Mouse (Mus musculus) large intestine, adult 2 months (tissue): Measurements from ENCODE around the gene Atpaf1. TPM values are rescaled to one million over a fixed set of nuclear protein-coding genes. Genes with fewer than 3 reads are reported as not detected.

Experiments used
- DNase-seq: peaks from one replicate; pipeline ENCODE4 v3.0.0-alpha.2; 2012; ENCODE audit warnings: low read depth, low spot score
- WGBS: fragments of 180-500 bp; shearing (Covaris S2); methylation state at CpG from one replicate; pipeline ENCODE4 v1.1.7; 2018; 5-methylcytosine and 5-hydroxymethylcytosine counted together
- polyA plus RNA-seq: library from polyadenylated mRNA; depleted of rRNA; stranded (reverse); fragments of >200 nt; gene quantifications from 2 replicates; pipeline ENCODE4 v1.2.3, GENCODE M21; 2012; rRNA removed

Gene Atpaf1
- polyA plus RNA-seq, 1 experiment = 15.0 TPM

DNA sequence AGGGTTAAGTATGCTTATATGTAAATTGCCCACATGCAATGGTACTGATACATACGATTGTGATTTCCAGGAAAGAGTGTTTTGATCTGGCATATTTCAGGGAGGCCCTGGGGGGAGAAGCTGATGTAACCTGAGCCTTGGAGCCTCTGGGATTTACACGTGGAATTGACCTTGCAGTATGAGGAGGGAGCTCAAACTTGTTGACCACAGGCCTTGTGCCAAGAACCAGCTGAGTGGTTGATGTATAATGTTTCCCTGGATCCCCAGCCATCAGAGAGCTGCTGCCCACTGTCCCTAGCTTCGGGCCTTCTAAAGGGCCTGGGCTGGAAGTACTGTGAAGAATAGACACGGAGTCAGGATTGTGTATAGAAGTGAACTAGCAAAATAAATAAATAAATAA is 55.3 kb downstream of the Atpaf1 start:
- DNase-seq = no peak
- 48% methylated on average over 4 of the region's 4 CpGs for WGBS

DNA sequence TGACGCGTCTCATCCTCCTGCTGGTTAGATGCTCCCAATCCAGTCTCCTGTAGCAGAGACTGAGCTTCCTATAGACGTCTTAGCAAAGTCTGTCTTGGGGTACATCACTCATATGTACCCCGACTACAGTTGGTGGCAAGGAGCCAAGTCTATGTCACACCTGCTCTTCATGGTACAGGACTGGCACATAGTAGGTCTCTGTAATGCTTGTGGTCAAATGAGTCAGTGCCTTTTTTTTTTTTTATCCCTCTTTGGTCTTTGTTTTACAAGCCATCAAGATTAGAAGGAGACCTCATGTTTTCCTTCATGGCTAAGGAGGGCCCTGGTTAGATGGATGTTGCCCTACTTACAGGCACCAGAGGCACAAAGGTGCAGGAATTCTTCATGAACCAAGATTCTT is 56.2 kb downstream of the Atpaf1 start:
- 85% methylated on average over 4 of the region's 4 CpGs for WGBS

DNA sequence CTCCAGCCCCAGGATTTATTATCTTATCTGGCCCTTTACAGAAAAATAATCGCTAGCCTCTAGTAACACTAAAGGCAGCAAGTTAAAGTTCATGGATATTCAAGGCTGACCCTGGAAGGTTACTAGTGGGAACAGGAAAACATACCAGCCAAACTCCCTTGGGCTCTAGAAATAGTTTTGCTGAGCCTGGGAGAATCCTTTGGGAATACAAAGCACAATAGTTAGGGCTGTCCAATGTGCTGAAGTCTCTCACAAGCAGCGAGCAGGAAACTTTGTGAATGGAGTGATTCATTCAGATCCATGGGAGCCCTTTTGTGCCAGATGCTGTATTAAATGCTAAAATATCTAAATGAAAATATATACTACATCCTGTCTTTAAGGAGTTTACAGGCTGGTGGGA is 62.0 kb downstream of the Atpaf1 start:
- WGBS = 73% methylated on average over 2 of the region's 2 CpGs

More for the DNA sequence above, 56.2 kb downstream of the Atpaf1 start:
- no peak for DNase-seq

DNA sequence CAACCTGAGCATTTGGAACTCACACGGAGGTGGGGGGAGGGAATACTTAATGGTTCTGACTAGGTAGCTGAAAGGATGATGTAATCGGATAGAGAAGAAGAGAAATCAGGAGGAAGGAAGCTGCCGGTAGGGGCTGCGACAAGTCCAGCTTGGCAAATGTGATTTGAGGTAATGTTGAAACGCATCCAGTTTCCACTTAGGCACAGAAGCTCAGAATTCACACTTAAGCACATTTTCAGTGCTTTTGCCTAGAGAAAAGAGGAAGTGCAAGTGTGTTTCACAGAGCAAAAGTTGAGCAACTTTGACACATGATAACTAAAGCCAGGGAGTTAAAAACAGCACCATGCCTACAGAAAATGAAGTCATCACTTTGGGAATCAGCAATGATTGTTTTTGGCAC is 62.8 kb downstream of the Atpaf1 start:
- 52% methylated on average over 5 of the region's 5 CpGs for WGBS
- DNase-seq = no peak

More for the DNA sequence above, 62.0 kb downstream of the Atpaf1 start:
- DNase-seq = no peak

DNA sequence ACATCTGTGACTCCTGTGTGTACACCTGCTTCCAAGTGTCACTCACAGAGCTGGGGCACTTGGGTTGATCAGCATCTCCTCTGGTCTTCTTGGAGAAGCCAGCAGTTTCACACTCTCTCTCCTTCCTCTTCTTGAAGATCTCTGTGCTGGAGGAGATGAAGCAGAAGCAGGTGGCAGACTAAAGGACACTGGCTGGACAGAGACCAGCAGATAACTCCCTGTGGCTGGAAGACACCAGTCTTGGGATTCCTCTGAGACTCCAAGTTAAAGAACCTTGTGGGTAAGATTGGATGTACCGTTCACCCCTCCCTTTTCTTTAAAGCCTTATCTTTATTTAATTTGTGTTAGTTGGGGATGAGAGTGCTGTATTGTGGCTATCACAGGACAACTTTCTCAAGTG is 63.5 kb downstream of the Atpaf1 start:
- WGBS = 87% methylated on average over 1 of the region's 1 CpGs
- DNase-seq = no peak

DNA sequence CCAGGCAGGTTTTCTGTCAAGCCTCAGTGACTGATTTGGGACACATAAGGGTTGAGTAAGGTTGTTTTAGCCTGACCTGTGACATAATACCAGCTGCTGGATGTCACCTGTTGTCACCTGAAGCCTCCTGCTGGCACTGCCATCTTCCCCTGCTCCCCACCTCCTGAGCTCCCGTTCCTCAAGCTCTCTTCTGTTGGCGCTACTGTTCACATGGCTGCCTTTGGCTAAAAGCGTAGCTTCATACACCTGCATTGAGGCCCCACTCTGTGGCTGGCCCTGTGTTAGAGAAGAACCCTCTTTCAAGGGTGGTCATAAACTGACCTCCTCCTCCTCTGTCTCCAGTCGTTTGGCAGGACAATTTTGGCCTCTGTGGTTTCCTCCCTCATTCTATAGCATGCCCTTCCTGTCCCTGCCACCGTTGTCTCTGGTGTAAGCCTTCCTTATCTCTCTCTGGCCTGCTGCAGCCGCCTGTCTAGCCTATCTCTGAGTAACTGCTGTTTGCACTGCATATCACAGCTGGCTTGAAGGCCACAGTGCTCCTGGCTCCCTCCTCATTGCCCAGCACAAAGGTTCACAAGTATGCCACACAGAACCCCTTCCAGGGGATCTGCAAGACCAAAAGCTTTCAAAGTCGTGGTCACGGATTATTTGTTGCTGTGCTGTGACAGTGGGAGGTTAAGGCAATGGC is 64.5 kb downstream of the Atpaf1 start:
- no peak for DNase-seq
- WGBS = 55% methylated on average over 8 of the region's 8 CpGs

DNA sequence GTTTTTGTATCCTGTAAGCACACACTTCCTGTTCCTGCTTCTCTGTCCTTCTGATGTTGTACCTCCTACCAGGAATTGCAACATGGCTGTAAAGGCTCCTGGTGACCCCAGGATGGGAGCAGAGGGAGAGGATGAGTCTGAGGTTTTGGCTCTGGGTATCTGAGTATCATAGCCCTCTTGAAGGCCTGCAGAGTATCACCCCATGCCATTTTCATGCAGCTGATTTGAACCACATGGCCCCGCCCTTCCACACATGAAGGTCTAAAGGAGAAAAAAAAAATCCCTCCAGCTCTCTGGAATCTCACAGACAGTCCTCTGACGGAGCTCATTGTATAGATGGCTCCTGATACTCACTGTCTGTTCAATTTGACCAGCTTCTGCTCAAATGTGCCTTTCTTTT is 65.5 kb downstream of the Atpaf1 start:
- DNase-seq = no peak
- 80% methylated on average over 2 of the region's 2 CpGs for WGBS

DNA sequence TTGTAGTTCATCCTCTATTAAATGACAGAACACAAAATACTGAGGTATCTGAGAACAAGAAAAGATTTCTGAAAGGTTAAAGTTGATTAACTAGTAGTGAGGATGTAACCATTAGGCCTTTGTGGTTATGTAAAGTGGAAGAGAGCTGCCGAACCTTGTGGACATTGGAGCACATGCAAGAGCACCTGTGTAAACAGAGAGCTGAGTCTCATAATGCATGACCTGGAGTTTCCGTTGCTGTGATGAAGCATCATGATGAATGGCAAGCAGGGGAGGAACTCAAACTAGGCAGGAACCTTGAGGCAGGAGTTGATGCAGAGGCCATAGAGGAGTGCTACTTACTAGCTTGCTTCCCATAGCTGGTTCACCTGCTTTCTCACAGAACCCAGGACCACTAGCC is 66.0 kb downstream of the Atpaf1 start:
- WGBS = 21% methylated on average over 2 of the region's 2 CpGs
- no peak for DNase-seq

DNA sequence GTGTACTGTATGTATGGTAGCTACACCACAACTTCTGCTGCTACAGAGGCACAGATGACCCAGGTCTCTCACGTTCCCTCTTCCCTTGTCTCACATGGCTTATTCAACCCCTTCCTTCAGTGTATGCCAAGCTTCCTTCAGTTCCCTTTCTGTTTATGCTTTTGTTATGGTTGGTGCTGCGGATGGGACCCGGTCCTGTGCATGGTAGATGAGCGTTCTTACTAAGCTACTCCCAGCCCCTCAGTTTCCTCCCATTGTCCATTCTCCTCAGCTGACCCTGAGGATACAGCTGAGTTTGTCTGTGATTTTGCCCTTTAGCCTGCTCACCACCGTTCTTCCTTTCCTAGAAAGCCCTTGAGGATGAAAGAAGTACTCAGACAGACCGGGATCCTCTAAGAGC is 67.0 kb downstream of the Atpaf1 start:
- 91% methylated on average over 6 of the region's 6 CpGs for WGBS
- DNase-seq = no peak

DNA sequence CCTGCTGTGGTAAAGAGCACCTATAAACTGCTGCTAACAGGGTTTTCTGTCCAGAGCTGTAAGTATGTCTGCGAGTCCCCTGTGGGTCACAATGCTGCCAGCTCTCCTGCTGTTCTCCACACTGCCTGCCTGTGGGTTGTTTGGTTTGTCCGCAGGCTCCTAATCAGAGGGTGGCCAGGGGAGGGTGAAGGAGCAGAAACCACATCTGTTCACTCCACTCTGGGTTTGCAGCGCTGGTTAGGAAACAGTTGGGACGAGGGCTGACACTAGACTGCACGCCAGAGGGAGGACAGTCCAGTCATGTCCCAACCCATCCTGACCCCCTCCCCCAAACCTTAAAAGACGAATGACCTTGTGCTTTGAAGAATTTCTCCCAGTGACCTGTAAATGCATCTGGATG is 70.5 kb downstream of the Atpaf1 start:
- WGBS = 75% methylated on average over 6 of the region's 6 CpGs
- no peak for DNase-seq

DNA sequence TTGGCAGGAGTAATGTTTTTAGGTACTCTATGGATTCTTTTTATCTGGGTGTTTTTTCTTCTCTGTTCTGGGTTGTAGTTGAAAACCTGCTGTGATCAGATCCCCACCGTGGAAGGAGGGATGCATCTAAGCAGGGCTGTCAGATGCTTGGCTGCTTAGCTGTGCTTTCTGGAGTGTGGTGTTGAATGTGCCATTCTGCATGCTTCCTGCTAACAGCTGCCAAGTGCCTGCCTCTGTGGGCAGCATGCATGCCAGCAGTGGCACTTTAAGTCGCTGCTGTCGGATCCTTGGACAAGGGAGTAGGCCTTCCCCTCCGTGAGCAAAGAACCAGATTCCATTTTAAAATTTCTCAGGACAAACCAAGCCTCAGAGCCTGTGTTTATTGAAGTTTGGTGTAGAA is 71.0 kb downstream of the Atpaf1 start:
- WGBS = 80% methylated on average over 4 of the region's 4 CpGs
- DNase-seq = no peak

DNA sequence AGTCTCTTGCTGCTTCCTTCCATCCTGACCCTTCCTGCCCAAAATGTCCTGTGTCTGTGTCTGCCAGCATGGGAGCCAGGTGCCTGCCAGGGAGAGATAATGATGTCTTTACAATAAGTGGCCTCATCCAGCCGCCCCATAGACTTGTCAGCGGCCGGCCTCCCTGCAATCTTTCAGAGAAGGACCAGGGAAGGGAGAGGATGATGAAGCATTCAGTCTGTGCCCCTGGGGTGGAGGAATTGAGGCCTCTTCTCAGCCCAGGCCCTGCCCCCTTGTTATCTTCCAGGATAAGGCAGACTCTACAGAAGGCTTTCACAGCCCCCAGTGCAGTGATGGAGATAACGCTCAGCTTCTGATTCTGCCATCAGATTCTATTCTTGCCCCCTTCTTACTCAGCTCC is 71.7 kb downstream of the Atpaf1 start:
- no peak for DNase-seq
- 88% methylated on average over 4 of the region's 4 CpGs for WGBS

DNA sequence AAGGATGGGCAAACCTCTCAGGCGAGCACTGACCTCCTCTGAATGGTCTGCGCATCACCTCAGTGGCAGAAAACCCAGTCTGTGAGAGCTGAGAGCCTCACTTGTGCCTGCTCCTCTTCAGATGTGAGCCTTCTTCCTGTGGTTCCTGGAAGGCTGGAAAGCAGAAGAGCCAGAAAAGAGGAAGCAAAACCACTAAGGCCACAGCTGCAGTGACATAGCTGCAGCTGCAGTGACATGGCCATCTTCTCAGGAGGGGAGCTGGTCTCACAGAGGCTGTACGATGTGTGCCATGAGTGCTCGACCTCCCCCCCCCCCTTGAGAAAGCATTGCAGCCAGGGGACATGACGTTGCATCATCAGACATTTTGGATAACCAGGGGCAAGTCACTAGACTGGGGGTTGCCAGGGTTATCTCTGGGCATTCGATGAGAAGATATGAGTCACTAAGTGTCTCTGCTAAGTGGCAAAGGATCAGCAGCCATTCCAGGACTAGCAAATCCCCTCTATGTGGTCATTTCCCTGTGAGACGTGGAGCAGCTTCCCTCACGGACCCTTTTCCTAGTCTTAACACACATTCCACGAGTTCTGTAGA is 72.8 kb downstream of the Atpaf1 start:
- 85% methylated on average over 9 of the region's 9 CpGs for WGBS
- no peak for DNase-seq

DNA sequence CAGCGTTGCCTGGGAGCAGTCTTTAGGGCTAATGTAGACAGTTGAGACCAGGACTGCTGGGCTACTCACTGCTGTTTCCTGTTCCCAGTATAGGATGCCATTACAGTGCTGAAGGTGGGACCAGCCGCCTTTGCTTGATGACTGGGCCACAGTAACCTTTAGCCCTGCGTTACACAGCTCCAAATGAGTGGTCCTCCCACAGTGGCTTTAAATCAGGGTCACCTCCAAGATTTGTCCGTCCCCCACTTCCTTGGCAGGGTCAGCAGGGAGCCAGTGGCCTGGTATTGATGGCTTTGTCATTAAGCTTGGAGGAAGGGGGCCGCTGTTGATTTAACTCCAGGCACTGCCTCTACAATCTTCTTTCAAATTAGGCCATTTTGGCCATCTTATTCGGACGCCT is 78.7 kb downstream of the Atpaf1 start:
- WGBS = 84% methylated on average over 7 of the region's 7 CpGs
- DNase-seq = no peak

DNA sequence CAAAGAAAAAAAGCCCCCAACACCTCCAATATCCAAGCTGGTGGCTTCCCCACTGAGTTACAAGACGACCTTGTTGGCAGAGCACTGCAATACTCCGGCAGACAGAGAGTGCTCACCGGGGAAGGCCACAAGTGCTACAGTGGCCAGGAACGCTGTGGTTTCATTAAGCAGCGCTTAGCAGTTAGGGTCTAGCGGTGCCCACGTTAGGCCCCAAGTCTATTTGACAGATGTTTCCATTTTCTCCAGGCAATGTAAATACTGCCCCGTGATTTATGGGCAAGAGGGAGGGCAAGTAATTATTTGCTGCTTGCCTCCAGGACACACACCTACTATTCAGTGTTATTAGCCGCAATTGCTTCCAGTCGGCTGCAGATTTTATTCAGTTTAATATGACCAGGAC is 79.3 kb downstream of the Atpaf1 start:
- WGBS = 62% methylated on average over 10 of the region's 10 CpGs
- DNase-seq = no peak

Other genes with a start within 250 kb of the Atpaf1 start
- not detected in 2 replicates for gene Cyp4a31, start 221.2 kb upstream of the Atpaf1 start, polyA plus RNA-seq
- gene Cyp4a32, start 183.8 kb upstream of the Atpaf1 start, polyA plus RNA-seq = not detected in 2 replicates
- 32.9 and 138 TPM in 2 replicates for gene Cyp4b1, start 137.1 kb upstream of the Atpaf1 start, polyA plus RNA-seq
- gene Efcab14, start 47.1 kb upstream of the Atpaf1 start, polyA plus RNA-seq = 19.1 and 38.2 TPM in 2 replicates
- gene Tex38, start 3.8 kb upstream of the Atpaf1 start, polyA plus RNA-seq = 0.32 and 0.60 TPM in 2 replicates
- gene Mob3c, start 43.3 kb downstream of the Atpaf1 start, polyA plus RNA-seq = 16.7 and 62.4 TPM in 2 replicates
- gene Mknk1, start 54.4 kb downstream of the Atpaf1 start, polyA plus RNA-seq = 23.6 and 39.7 TPM in 2 replicates
- gene Kncn, start 99.6 kb downstream of the Atpaf1 start, polyA plus RNA-seq = not detected in 2 replicates
- not detected in 2 replicates for gene 6430628N08Rik, start 105.9 kb downstream of the Atpaf1 start, polyA plus RNA-seq
- not detected in 2 replicates for gene Dmbx1, start 155.1 kb downstream of the Atpaf1 start, polyA plus RNA-seq
- gene Faah, start 233.1 kb downstream of the Atpaf1 start, polyA plus RNA-seq = 58.1 and 79.3 TPM in 2 replicates